Mouse (Mus musculus): ENCODE measurements around the gene Tacr2. TPM values are rescaled to one million over a fixed set of nuclear protein-coding genes. Genes with fewer than 3 reads are reported as not detected.

Tacr2 gene
- total and polyA plus RNA-seq, 3 experiments = 0.06 TPM; not detected in 2

GRCm38 (mm10) chr10:62305090-62305489 lies 52.9 kb downstream of the Tacr2 start:
- Histone ChIP-seq H3K27ac (ENCODE audit: control insufficient read depth, low read depth, low read length) (no peak overlapping the region), H3K4me1 (ENCODE audit: control insufficient read depth in 1 of 2, insufficient read depth in 2 of 2, low read length in 2 of 2) (no peaks in the 10 kb centered on the region), H3K36me3 (ENCODE audit: control insufficient read depth in 1 of 2, insufficient read depth in 2 of 2, low read length in 2 of 2) (peaks cover 0 to 42% of the 10 kb centered on the region in 2 experiments; a peak in 2 of 4 replicates), H3K9me3 (replicated peaks; ENCODE audit: insufficient read depth, low read length) (no peaks in the 10 kb centered on the region), H3K4me3 (ENCODE audit: control insufficient read depth in 1 of 2, insufficient read depth in 1 of 2, low read depth in 2 of 2, low read length in 2 of 2) (no peak overlapping the region), H3K27me3 (ENCODE audit: control insufficient read depth in 1 of 2, insufficient read depth in 2 of 2, low read length in 2 of 2) (no peaks in the 10 kb centered on the region), H3K79me2 (ENCODE audit: control insufficient read depth, insufficient read depth, low read length, poor library complexity) (peaks cover 25% of the 10 kb centered on the region), H3K9ac (ENCODE audit: control insufficient read depth, low read depth, low read length, poor library complexity, severe bottlenecking) (no peak overlapping the region)
- TF ChIP-seq TBP (IDR thresholded peaks at IDR 0.05; ENCODE audit: low read depth, low read length) (no peak), ELF1 (IDR thresholded peaks at IDR 0.05; ENCODE audit: low read depth, low read length) (no peak), CHD1 (IDR thresholded peaks at IDR 0.05; ENCODE audit: low read depth, low read length) (no peak), NELFE (IDR thresholded peaks at IDR 0.05; ENCODE audit: low read depth, low read length) (no peak), MYC (IDR thresholded peaks at IDR 0.05; ENCODE audit: low read depth, low read length) (no peak), MYB (IDR thresholded peaks at IDR 0.05; ENCODE audit: low read depth, low read length) (no peak), USF2 (IDR thresholded peaks at IDR 0.05; ENCODE audit: borderline replicate concordance in 1 of 2, insufficient read depth in 1 of 2, low read depth in 1 of 2, low read length in 2 of 2) (no peak), JUND (IDR thresholded peaks at IDR 0.05; ENCODE audit: low read depth, low read length) (no peak), USF1 (IDR thresholded peaks at IDR 0.05; ENCODE audit: low read depth, low read length) (no peak), ZNF384 (IDR thresholded peaks at IDR 0.05; ENCODE audit: low read depth, low read length) (no peak), HCFC1 (IDR thresholded peaks at IDR 0.05; ENCODE audit: low read depth, low read length) (no peak)
- no peak for DNase-seq (ENCODE audit: low read depth, low spot score)

GRCm38 (mm10) chr10:62306483-62306882 lies 54.2 kb downstream of the Tacr2 start:
- Histone ChIP-seq H3K36me3 (ENCODE audit: control insufficient read depth in 1 of 2, insufficient read depth in 2 of 2, low read length in 2 of 2) (peaks cover 7 to 54% of the 10 kb centered on the region in 2 experiments), H3K27ac (ENCODE audit: control insufficient read depth, low read depth, low read length) (no peak overlapping the region), H3K79me2 (ENCODE audit: control insufficient read depth, insufficient read depth, low read length, poor library complexity) (peaks cover 34% of the 10 kb centered on the region), H3K27me3 (ENCODE audit: control insufficient read depth in 1 of 2, insufficient read depth in 2 of 2, low read length in 2 of 2) (no peaks in the 10 kb centered on the region), H3K9ac (ENCODE audit: control insufficient read depth, low read depth, low read length, poor library complexity, severe bottlenecking) (no peak overlapping the region), H3K9me3 (replicated peaks; ENCODE audit: insufficient read depth, low read length) (no peaks in the 10 kb centered on the region), H3K4me1 (ENCODE audit: control insufficient read depth in 1 of 2, insufficient read depth in 2 of 2, low read length in 2 of 2) (peaks cover 3 to 7% of the 10 kb centered on the region in 2 experiments; a peak in 3 of 4 replicates), H3K4me3 (ENCODE audit: control insufficient read depth in 1 of 2, insufficient read depth in 1 of 2, low read depth in 2 of 2, low read length in 2 of 2) (no peak overlapping the region)
- no peak for TF ChIP-seq MAX (IDR thresholded peaks at IDR 0.05; ENCODE audit: low read length)
- no peak for TF ChIP-seq E2F4 (IDR thresholded peaks at IDR 0.05; ENCODE audit: borderline replicate concordance, low read depth, low read length)
- TF ChIP-seq EP300 (IDR thresholded peaks at IDR 0.05; ENCODE audit: low read depth in 1 of 2, low read length in 2 of 2) = no peak
- no peak for TF ChIP-seq MEF2A (IDR thresholded peaks at IDR 0.05; ENCODE audit: extremely low read depth, insufficient replicate concordance, low read depth, low read length, poor library complexity, severe bottlenecking)
- no peak for TF ChIP-seq UBTF (IDR thresholded peaks at IDR 0.05; ENCODE audit: borderline replicate concordance, insufficient read depth, low read depth, low read length)
- no peak for TF ChIP-seq ZNF384 (IDR thresholded peaks at IDR 0.05; ENCODE audit: low read depth, low read length)
- DNase-seq (ENCODE audit: low read depth, low spot score) = no peak

Measured in MEL (cell line).